Mouse (Mus musculus) ovary, postnatal 10 days (tissue): ENCODE results near the gene Lonp2.

Source experiments
- DNase-seq: peaks from one replicate; pipeline ENCODE4 v3.0.0; 2022; ENCODE audit warnings: low spot score

The Lonp2 gene

DNA sequence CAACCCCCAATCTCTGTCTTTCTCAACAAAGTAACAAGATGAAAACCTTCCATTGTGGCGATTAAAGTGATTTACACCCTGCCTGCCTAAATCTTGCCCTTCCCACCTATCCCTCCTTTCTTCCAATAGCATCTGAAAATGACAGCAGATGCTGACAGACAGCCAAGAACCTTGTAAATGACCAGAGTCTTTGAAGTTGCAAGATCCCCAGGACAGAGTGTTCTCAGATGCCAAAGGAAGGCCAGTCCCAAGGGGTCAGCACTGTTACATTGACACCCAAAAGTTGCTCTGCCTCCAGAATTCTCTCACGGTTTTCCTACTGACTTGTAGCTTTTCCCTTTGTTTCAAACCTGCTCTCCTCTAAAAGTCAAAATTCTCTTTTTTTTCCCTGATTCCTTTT is 126.0 kb downstream of the Lonp2 start:
- no peak for DNase-seq

DNA sequence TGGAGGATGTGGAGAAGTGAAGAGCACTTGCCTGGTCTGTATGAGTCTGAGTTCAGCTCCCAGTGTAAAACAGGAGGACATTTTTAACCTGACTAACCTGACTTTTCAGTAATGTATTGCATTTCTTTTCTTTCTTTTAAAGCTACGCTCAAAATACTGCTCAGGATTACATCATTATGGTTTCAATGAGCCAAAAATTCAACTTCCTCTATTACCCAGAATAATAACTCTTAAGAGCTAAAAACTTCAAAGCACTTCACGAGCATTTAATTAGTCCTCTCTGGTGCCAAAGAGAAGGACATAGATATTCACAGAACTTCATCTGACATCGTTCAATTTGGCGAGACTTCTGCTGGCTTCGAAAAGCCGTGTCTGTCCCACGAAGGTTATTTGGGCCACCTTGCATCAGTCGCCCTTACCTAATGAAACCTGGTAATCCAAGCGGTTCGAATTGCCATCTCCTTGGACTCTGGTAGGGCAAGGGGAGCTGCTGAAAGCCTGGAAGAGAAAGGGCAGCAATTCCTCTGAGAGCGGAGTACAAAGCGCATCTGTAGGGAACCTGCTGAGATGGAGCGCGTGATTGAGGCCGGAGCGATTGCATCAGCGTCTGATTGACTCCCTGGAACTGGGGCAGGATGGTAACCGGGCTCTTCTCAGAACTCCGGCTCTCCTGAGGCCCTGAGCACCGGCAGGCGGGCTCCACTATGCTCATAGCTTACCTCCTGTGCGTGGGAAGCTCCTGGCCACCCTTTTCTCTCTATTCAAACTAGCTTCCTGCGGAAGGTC is 133.3 kb downstream of the Lonp2 start:
- DNase-seq: no peak

DNA sequence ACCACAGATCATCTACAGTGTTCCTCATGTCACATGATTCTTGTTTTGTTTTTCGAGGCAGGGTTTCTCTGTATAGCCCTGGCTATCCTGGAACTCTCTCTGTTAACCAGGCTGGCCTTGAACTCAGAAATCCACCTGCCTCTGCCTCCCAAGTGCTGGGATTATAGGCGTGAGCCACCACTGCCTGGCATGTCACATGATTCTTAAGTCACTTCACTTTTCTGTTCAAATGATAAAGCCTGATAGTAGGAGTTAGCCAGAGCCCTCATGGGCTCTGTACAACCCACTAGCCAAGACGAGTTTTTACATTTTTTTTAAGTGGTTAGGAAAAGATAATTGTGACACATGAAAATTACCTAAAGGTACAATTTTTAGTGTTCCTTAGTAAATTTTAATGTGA is 134.8 kb downstream of the Lonp2 start:
- DNase-seq: no peak

DNA sequence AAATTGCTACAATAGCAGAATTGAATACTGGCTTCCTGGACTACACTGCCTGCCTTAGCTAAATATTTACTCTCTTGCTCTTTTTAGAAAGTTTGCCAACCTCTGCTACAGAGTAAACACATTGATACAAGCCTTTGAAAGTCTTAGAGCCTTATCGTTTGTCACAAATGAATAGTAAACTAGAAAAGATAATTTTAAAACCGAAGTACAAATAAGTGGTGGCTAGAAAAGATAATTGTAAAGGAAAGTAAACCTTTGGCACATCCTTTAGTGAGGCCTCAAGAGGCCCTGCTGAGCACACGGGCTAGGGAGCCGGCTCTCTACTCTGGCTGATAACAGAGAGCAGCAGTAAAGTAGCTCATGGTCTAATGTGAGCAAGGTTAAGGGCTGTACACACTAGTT is 135.2 kb downstream of the Lonp2 start:
- no peak for DNase-seq

- no peak for DNase-seq
Measured at GRCm38 (mm10) chr8:86760746-86761145, 136.9 kb downstream of the Lonp2 start.

- no peak for DNase-seq
Measured at GRCm38 (mm10) chr8:86762806-86763205, 139.0 kb downstream of the Lonp2 start.

DNA sequence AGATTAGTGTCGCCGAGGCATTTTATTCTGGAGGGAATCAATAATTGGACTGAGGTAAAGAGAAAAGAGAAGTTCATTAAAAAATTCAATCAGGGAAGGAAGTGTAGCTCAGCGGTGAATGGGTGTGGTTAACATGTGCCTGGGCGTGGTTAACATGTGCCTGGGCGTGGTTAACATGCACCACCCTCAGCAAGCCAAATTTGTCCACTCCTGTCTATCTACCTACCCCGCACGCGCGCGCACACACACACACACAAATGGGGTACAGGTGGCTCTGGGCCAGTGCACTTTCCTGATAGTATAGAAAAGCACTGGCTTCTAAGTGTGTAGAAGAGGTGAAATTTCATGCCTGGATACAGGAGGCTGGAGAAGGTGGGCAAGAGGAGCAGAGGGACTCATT is 141.3 kb downstream of the Lonp2 start:
- DNase-seq: no peak

- no peak for DNase-seq
Measured at GRCm38 (mm10) chr8:86765669-86766068, 141.8 kb downstream of the Lonp2 start.

DNA sequence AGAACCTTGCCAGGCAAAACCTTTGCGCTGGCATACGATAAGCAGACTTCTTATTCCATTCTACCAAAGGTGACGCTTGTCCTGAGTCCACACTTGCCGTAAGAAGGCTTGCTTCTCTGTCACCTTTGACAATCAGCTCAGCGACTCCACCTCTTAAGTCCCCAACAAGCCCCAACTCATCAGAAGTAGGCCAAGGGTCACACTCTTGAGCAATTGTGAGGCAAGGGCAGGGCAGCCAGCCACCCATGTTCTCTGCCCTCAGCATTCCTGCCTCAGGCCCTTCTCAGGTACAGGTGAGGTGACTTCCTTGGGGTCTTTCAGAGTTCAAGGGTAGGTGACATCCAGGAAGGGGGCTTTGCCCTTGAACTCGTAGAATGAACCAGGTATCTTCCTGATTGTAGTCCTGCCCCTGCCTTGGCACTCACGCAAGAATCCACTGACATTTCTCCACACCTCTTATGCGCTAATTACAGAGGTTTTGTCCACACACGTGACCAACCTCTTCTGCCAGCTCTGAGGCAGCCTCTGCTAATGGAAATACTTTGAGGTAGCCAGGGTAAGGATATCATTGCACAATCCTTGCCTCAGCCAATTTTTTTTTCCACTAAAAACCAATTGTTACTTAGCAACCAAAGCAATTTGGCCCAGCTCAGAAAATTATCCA is 142.8 kb downstream of the Lonp2 start:
- no peak for DNase-seq

- no peak for DNase-seq
Measured at GRCm38 (mm10) chr8:86768499-86768898, 144.7 kb downstream of the Lonp2 start.

DNA sequence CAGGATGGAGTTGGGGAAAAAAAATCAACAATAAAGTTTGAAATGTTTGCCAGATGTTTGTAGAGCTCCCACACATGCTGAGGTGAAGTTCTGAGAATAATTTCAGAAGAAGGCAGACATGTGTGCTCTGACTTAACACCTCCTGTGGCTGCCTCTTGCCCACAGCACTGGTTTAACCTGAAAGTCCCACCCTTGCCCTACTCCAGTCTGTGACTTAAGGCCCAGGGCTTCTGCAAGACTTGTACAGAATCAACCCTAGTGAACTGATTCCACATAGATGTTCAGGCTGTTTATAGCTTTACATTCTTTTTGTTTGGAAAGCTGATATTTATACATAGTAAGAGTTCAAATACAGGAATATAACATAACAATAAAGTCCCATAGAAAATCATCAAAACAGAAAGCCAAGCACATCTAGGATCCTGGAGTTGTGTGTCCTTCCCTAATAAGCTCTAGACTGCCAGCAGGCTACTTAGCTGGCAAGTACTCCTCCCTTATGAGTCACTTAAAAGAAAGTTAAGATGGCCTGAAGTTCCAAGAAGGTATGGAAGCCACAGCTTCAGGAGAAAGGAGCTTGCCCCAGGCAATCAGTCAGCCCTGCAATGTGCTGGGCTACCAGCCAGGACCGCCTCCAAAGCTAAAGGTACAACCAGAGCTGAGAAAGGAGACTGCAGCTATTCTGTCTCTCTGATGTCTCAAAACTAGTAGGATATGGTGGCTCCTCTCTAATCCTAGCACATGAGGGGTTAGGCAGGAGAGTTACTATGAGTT is 146.3 kb downstream of the Lonp2 start:
- no peak for DNase-seq
